Mouse (Mus musculus) activated CD4-positive, CD25-positive, alpha-beta regulatory T cell (primary cell): ENCODE measurements around the gene Cnnm2. TPM values are rescaled to one million over a fixed set of nuclear protein-coding genes. Genes with fewer than 3 reads are reported as not detected.

Experiments
- polyA plus RNA-seq, 2 experiments: library from polyadenylated mRNA; unstranded; fragments of 100-300 nt; shearing (Covaris generic); gene quantifications; one replicate each; pipeline ENCODE4 v1.2.1; 2017

Cnnm2 gene
- 1 to 10 TPM; 2.1 to 3.9 TPM for polyA plus RNA-seq

GRCm38 (mm10) chr19:46761247-46761946 lies at the start of gene Cnnm2:
Cnnm2 (plus strand) TSS chr19:46761596.

Other genes starting within 250 kb of the Cnnm2 start
- 10 to 100 TPM; 12.3 to 18.4 TPM for gene Arl3, start 188.4 kb upstream of the Cnnm2 start, polyA plus RNA-seq
- 10 to 100 TPM in 1 of 2 experiments, 1 to 10 TPM in 1; 9.6 to 11.2 TPM for gene Sfxn2, start 188.2 kb upstream of the Cnnm2 start, polyA plus RNA-seq
- 10 to 100 TPM; 42.2 to 63.2 TPM for gene Wbp1l, start 162.5 kb upstream of the Cnnm2 start, polyA plus RNA-seq
- gene Cyp17a1, start 88.4 kb upstream of the Cnnm2 start, polyA plus RNA-seq: under 1 TPM in 1 of 2 experiments, not detected in 1; 0.21 TPM
- gene Borcs7, start 71.7 kb upstream of the Cnnm2 start, polyA plus RNA-seq: 1 to 10 TPM; 6.5 to 6.8 TPM
- gene As3mt, start 54.1 kb upstream of the Cnnm2 start, polyA plus RNA-seq: 1 to 10 TPM; 5.8 to 7.3 TPM